Mouse (Mus musculus) layer of hippocampus, adult 11-12 months (tissue): Measurements from ENCODE around the gene Arglu1.

ENCODE experiments used
- DNase-seq: peaks from one replicate; pipeline ENCODE4 v3.0.0; 2022; ENCODE audit warnings: low spot score

Arglu1 gene

GRCm38 (mm10) chr8:8690146-8691092 is at the start of gene Arglu1:
Gene Arglu1, minus strand, starts transcription at chr8:8690521.
- DNase-seq, result peak; percentile 97

GRCm38 (mm10) chr8:8737271-8737670 is 47.0 kb upstream of the Arglu1 start:
- DNase-seq, result no peak

- DNase-seq, result no peak
Measured at GRCm38 (mm10) chr8:8736826-8737225, 46.5 kb upstream of the Arglu1 start.

- DNase-seq, result no peak
Measured at GRCm38 (mm10) chr8:8733804-8734203, 43.5 kb upstream of the Arglu1 start.

- no peak for DNase-seq
Measured at GRCm38 (mm10) chr8:8728643-8729042, 38.3 kb upstream of the Arglu1 start.

- DNase-seq, result no peak
Measured at GRCm38 (mm10) chr8:8726547-8726946, 36.2 kb upstream of the Arglu1 start.

GRCm38 (mm10) chr8:8704813-8705212 is 14.5 kb upstream of the Arglu1 start:
- no peak for DNase-seq

GRCm38 (mm10) chr8:8703668-8704067 is 13.3 kb upstream of the Arglu1 start:
- DNase-seq, result no peak

GRCm38 (mm10) chr8:8700821-8701220 is 10.5 kb upstream of the Arglu1 start:
- DNase-seq, result no peak

GRCm38 (mm10) chr8:8700229-8700628 is 9.9 kb upstream of the Arglu1 start:
- no peak for DNase-seq

GRCm38 (mm10) chr8:8689454-8690145 is 721 bp downstream of the Arglu1 start:
- DNase-seq, result peak; percentile 67

GRCm38 (mm10) chr8:8688823-8689453 is 1.4 kb downstream of the Arglu1 start:
- DNase-seq, result no peak

GRCm38 (mm10) chr8:8685517-8685916 is 4.8 kb downstream of the Arglu1 start:
- no peak for DNase-seq

- no peak for DNase-seq
Measured at GRCm38 (mm10) chr8:8682697-8683096, 7.6 kb downstream of the Arglu1 start.

- DNase-seq, result no peak
Measured at GRCm38 (mm10) chr8:8678236-8678635, 12.1 kb downstream of the Arglu1 start.

GRCm38 (mm10) chr8:8674864-8675263 is 15.5 kb downstream of the Arglu1 start:
- no peak for DNase-seq

GRCm38 (mm10) chr8:8661759-8662138 is 28.6 kb downstream of the Arglu1 start:
- peak; percentile 91 for DNase-seq

GRCm38 (mm10) chr8:8661103-8661758 is 29.1 kb downstream of the Arglu1 start, which contains the start of gene Efnb2:
Gene Efnb2, minus strand, starts transcription at chr8:8661242.
- peak; percentile 96 for DNase-seq

GRCm38 (mm10) chr8:8660307-8661098 is 29.8 kb downstream of the Arglu1 start:
- no peak for DNase-seq

GRCm38 (mm10) chr8:8659503-8660306 is 30.6 kb downstream of the Arglu1 start:
- no peak for DNase-seq
